Mouse (Mus musculus) stomach, postnatal 0 days (tissue): ENCODE results near the gene Mtmr3.

Experiments used
- CTCF ChIP-seq: IDR thresholded peaks from 2 replicates; pipeline ENCODE4 v1.5.1; 2016; ENCODE audit warnings: antibody characterized with exemption, low read depth, mild to moderate bottlenecking, moderate library complexity
- EP300 ChIP-seq: optimal IDR thresholded peaks from 2 replicates; pipeline ENCODE3; 2016; ENCODE audit warnings: antibody characterized with exemption

DNA sequence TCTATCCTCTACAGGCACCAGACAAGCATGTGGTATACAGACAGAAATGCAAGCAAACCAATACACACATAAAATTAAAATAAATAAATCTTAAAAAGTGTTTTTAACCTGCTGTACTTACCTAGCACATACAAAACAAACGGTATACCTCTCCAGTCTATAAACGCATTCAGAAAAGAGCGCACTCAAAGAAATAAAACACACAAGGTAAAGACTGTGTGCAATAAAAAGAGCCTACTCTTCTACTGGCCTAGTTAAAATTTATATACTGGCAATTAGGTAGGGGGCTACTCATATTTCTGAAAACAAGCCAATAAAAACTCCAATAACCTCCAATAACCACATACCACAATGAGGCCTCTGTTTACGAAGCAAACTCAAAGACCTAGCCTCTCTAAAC, 47.1 kb downstream of the Mtmr3 start:
- TF ChIP-seq CTCF (no peak), EP300 (no peak)
